Mouse (Mus musculus): ENCODE measurements at regions not wholly inside any gene's neighbourhood (a gene's known extent, or its start where the extent isn't known, plus 50 kb on each side); places are given as distances from the start of the nearest gene placed in this dataset.

DNA sequence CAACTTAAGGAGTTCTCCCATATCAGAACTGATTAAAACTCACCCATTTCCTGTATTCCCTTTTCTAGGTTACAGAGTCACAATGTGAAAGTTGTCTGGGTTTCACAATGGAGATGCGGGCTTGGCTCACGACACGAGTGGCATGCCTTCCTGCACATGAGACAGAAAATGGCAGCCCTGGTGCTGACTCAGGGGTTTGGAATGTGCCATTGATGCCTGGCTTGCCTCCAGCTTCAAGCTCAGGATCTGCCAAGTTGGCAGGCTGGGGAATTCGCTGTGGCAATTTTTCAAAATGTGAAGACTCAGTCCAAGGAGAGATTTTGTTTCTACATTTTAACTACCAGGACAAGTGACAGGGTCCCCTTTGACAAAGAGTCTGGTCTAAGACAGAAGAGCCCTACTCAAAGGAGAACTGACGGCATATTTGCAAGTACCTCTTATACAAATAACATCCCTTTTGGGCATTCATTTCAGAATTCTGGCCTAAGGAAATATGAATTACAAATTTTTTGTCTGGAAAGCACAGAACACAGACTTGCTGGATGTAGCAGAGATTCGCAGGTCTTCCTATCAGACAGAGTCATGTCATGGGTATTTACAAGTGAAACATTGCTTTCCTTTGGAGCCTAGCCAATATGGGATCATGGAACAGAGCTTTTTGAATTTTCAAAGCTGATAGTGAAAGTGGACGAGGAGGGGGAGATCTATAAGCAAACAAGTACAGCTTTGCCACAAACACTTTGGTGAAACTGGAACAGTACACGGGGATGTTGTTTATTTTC lies 847.4 kb downstream of the Tmem182 start:
- Histone ChIP-seq H3K27ac (ENCODE audit: low read length) (no peak overlapping the region), H3K4me2 (ENCODE audit: low read depth, low read length) (no peak overlapping the region), H3K36me3 (ENCODE audit: control insufficient read depth, insufficient read depth, low read length) (no peaks in the 10 kb centered on the region), H3K4me3 (ENCODE audit: low read length) (no peak overlapping the region), H3K9me3 (ENCODE audit: control insufficient read depth, low read length) (no peaks in the 10 kb centered on the region), H3K27me3 (replicated peaks; ENCODE audit: control insufficient read depth, insufficient read depth, low read length) (no peaks in the 10 kb centered on the region), H3K4me1 (ENCODE audit: control insufficient read depth, insufficient read depth, low read length) (no peaks in the 10 kb centered on the region), H3K9ac (ENCODE audit: low read depth, low read length) (no peak overlapping the region)
- no peak for ATAC-seq
- WGBS: 59% methylated on average over 8 of the region's 8 CpGs

- Histone ChIP-seq H3K9ac (ENCODE audit: low read depth, low read length) (no peak overlapping the region), H3K4me3 (ENCODE audit: low read length) (no peak overlapping the region), H3K27me3 (replicated peaks; ENCODE audit: control insufficient read depth, insufficient read depth, low read length) (no peaks in the 10 kb centered on the region), H3K4me1 (ENCODE audit: control insufficient read depth, insufficient read depth, low read length) (no peaks in the 10 kb centered on the region), H3K27ac (ENCODE audit: low read length) (no peak overlapping the region), H3K9me3 (ENCODE audit: control insufficient read depth, low read length) (no peaks in the 10 kb centered on the region), H3K36me3 (ENCODE audit: control insufficient read depth, insufficient read depth, low read length) (no peaks in the 10 kb centered on the region), H3K4me2 (ENCODE audit: low read depth, low read length) (no peak overlapping the region)
- ATAC-seq: no peak
- WGBS: 81% methylated on average over 6 of the region's 6 CpGs
These were observed 868.7 kb downstream of the Tmem182 start for GRCm38 (mm10) chr1:41674086-41674485.

- Histone ChIP-seq H3K9ac (ENCODE audit: low read depth, low read length) (no peak overlapping the region), H3K9me3 (ENCODE audit: control insufficient read depth, low read length) (no peaks in the 10 kb centered on the region), H3K4me2 (ENCODE audit: low read depth, low read length) (no peak overlapping the region), H3K36me3 (ENCODE audit: control insufficient read depth, insufficient read depth, low read length) (no peaks in the 10 kb centered on the region), H3K4me3 (ENCODE audit: low read length) (no peak overlapping the region), H3K27ac (ENCODE audit: low read length) (no peak overlapping the region), H3K27me3 (replicated peaks; ENCODE audit: control insufficient read depth, insufficient read depth, low read length) (no peaks in the 10 kb centered on the region), H3K4me1 (ENCODE audit: control insufficient read depth, insufficient read depth, low read length) (no peaks in the 10 kb centered on the region)
- ATAC-seq: no peak
- WGBS: 54% methylated on average over 6 of the region's 6 CpGs
These were observed 869.9 kb downstream of the Tmem182 start for GRCm38 (mm10) chr1:41675345-41675744.

- ATAC-seq: no peak
- Histone ChIP-seq H3K27me3 (replicated peaks; ENCODE audit: control insufficient read depth, insufficient read depth, low read length) (no peaks in the 10 kb centered on the region), H3K36me3 (ENCODE audit: control insufficient read depth, insufficient read depth, low read length) (no peaks in the 10 kb centered on the region), H3K9me3 (ENCODE audit: control insufficient read depth, low read length) (no peaks in the 10 kb centered on the region), H3K4me1 (ENCODE audit: control insufficient read depth, insufficient read depth, low read length) (no peaks in the 10 kb centered on the region), H3K4me3 (ENCODE audit: low read length) (no peak overlapping the region), H3K4me2 (ENCODE audit: low read depth, low read length) (no peak overlapping the region), H3K27ac (ENCODE audit: low read length) (no peak overlapping the region), H3K9ac (ENCODE audit: low read depth, low read length) (no peak overlapping the region)
- 52% methylated on average over 3 of the region's 3 CpGs for WGBS
These were observed 900.3 kb downstream of the Tmem182 start for GRCm38 (mm10) chr1:41705692-41706091.

- Histone ChIP-seq H3K9me3 (ENCODE audit: control insufficient read depth, low read length) (no peaks in the 10 kb centered on the region), H3K36me3 (ENCODE audit: control insufficient read depth, insufficient read depth, low read length) (no peaks in the 10 kb centered on the region), H3K27ac (ENCODE audit: low read length) (no peak overlapping the region), H3K4me1 (ENCODE audit: control insufficient read depth, insufficient read depth, low read length) (no peaks in the 10 kb centered on the region), H3K4me2 (ENCODE audit: low read depth, low read length) (no peak overlapping the region), H3K9ac (ENCODE audit: low read depth, low read length) (no peak overlapping the region), H3K27me3 (replicated peaks; ENCODE audit: control insufficient read depth, insufficient read depth, low read length) (no peaks in the 10 kb centered on the region), H3K4me3 (ENCODE audit: low read length) (no peak overlapping the region)
- WGBS: 79% methylated on average over 5 of the region's 5 CpGs
- no peak for ATAC-seq
These were observed 937.4 kb downstream of the Tmem182 start for GRCm38 (mm10) chr1:41742644-41743331.

DNA sequence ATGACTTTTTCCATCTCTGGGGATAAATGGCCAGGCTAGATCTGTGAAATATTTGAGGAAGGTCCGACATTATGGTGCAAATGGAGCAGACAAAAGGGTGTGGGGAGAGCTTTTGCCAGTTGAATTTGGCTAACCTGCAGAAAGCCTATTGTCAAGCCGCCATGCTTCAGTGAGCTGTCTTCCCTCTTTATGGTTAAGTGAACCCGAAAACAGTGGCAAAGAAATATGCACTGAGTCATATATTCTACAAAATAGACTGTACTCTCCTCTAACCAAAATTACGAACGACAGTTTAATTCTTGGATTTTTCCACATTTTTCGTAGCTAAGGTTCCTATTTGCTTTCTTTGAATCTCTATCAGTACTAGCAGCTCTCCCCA lies 937.9 kb downstream of the Tmem182 start:
- no peaks in the 10 kb centered on the region for H3K4me1 ChIP-seq (ENCODE audit: control insufficient read depth, insufficient read depth, low read length)
- no peak overlapping the region for H3K27ac ChIP-seq (ENCODE audit: low read length)
- ATAC-seq: no peak
- no peaks in the 10 kb centered on the region for H3K36me3 ChIP-seq (ENCODE audit: control insufficient read depth, insufficient read depth, low read length)
- WGBS: 81% methylated on average over 6 of the region's 6 CpGs
- H3K27me3 ChIP-seq (replicated peaks; ENCODE audit: control insufficient read depth, insufficient read depth, low read length): no peaks in the 10 kb centered on the region
- no peak overlapping the region for H3K4me3 ChIP-seq (ENCODE audit: low read length)
- no peak overlapping the region for H3K9ac ChIP-seq (ENCODE audit: low read depth, low read length)
- H3K9me3 ChIP-seq (ENCODE audit: control insufficient read depth, low read length): no peaks in the 10 kb centered on the region
- no peak overlapping the region for H3K4me2 ChIP-seq (ENCODE audit: low read depth, low read length)

DNA sequence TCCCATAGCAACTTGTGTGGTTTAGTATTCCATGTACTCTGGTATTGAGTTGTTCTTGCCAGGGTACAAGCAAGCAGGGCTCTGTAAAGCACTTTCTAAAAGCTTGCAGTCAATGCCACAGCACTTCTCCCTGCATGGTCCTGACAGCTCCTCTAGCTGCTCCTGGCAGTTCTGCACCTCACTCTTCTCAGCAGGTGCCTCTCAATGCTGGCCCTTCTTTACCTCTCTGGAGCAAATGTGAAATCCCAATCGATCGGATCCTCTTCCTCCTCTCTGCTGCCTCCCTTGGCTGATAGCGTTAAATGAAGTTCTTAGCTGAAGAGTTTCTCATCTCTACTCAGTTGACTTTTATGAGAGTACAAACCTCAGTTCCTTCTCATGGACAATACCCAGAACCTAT lies 939.1 kb downstream of the Tmem182 start:
- no peak overlapping the region for H3K4me3 ChIP-seq (ENCODE audit: low read length)
- no peaks in the 10 kb centered on the region for H3K27me3 ChIP-seq (replicated peaks; ENCODE audit: control insufficient read depth, insufficient read depth, low read length)
- no peaks in the 10 kb centered on the region for H3K9me3 ChIP-seq (ENCODE audit: control insufficient read depth, low read length)
- H3K4me1 ChIP-seq (ENCODE audit: control insufficient read depth, insufficient read depth, low read length): no peaks in the 10 kb centered on the region
- no peaks in the 10 kb centered on the region for H3K36me3 ChIP-seq (ENCODE audit: control insufficient read depth, insufficient read depth, low read length)
- no peak for ATAC-seq
- no peak overlapping the region for H3K9ac ChIP-seq (ENCODE audit: low read depth, low read length)
- no peak overlapping the region for H3K4me2 ChIP-seq (ENCODE audit: low read depth, low read length)
- 51% methylated on average over 3 of the region's 3 CpGs for WGBS
- H3K27ac ChIP-seq (ENCODE audit: low read length): no peak overlapping the region

DNA sequence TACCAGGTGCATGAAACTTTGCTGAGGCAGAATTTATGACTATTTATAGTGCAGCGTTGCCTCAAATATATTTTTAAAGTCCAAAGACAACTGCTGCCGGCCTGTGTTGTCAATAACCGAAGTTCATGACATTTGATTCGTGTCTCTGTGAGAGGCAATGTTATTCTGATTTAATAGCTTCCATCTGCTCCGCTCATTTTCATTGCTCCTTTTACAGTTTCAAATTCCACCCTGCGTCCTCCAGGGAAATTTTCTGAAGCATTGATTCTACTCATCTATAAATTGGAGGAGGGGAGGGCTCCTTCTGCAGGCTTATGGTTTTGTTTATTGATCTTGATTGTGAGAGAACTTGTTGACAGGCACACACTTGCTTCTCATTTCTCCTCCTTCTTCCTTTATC lies 936.2 kb upstream of the Pou3f3 start:
- no peaks in the 10 kb centered on the region for H3K9me3 ChIP-seq (ENCODE audit: control insufficient read depth, low read length)
- ATAC-seq: no peak
- no peak overlapping the region for H3K9ac ChIP-seq (ENCODE audit: low read depth, low read length)
- no peak overlapping the region for H3K27ac ChIP-seq (ENCODE audit: low read length)
- no peaks in the 10 kb centered on the region for H3K36me3 ChIP-seq (ENCODE audit: control insufficient read depth, insufficient read depth, low read length)
- no peaks in the 10 kb centered on the region for H3K4me1 ChIP-seq (ENCODE audit: control insufficient read depth, insufficient read depth, low read length)
- 69% methylated on average over 6 of the region's 6 CpGs for WGBS
- no peak overlapping the region for H3K4me2 ChIP-seq (ENCODE audit: low read depth, low read length)
- H3K27me3 ChIP-seq (replicated peaks; ENCODE audit: control insufficient read depth, insufficient read depth, low read length): no peaks in the 10 kb centered on the region
- H3K4me3 ChIP-seq (ENCODE audit: low read length): no peak overlapping the region
